Mouse (Mus musculus) lung, adult 10 weeks (tissue): ENCODE results near the gene Olfr1535. TPM values are rescaled to one million over a fixed set of nuclear protein-coding genes. Genes with fewer than 3 reads are reported as not detected.

Experiments used
- polyA plus RNA-seq: library from polyadenylated mRNA; stranded (reverse); fragments of 350-450 nt; fragmentation: Illumina TruSeq; extraction: RNeasy Lipid Tissue Mini Kit (QIAGEN cat#74804); gene quantifications from one replicate; pipeline ENCODE4 v1.2.3, GENCODE M21; 2014; ENCODE audit warnings: low read depth, low replicate concordance; ENCODE audit not compliant: insufficient read depth

Olfr1535 gene
- not detected for polyA plus RNA-seq

GRCm38 (mm10) chr13:21559793-21560192, at the start of gene Olfr1535:
Gene Olfr1535, minus strand, starts transcription at chr13:21559893.

GRCm38 (mm10) chr13:21581659-21582058, 22.0 kb upstream of the Olfr1535 start, which contains the start of gene Olfr1364:
Gene Olfr1364, minus strand, starts transcription at chr13:21581759.

GRCm38 (mm10) chr13:21542708-21543107, 17.0 kb downstream of the Olfr1535 start, which contains the start of gene Olfr1366:
Gene Olfr1366, minus strand, starts transcription at chr13:21542808.

GRCm38 (mm10) chr13:21530781-21531201, 28.9 kb downstream of the Olfr1535 start, which contains the start of gene Zkscan8:
Gene Zkscan8, minus strand, starts transcription at chr13:21531120.

Other genes starting within 250 kb of the Olfr1535 start
- gene Gpx6, start 247.8 kb downstream of the Olfr1535 start, polyA plus RNA-seq: not detected
- gene Olfr1367, start 213.0 kb downstream of the Olfr1535 start, polyA plus RNA-seq: not detected
- 4.6 TPM for gene Zscan12, start 197.1 kb downstream of the Olfr1535 start, polyA plus RNA-seq
- gene Zkscan3, start 157.1 kb downstream of the Olfr1535 start, polyA plus RNA-seq: 20.6 TPM
- gene Pgbd1, start 118.8 kb downstream of the Olfr1535 start, polyA plus RNA-seq: 1.1 TPM
- 19.4 TPM for gene Zscan26, start 106.2 kb downstream of the Olfr1535 start, polyA plus RNA-seq
- gene Nkapl, start 91.4 kb downstream of the Olfr1535 start, polyA plus RNA-seq: 0.95 TPM
- 2.1 TPM for gene Zkscan4, start 81.0 kb downstream of the Olfr1535 start, polyA plus RNA-seq
- not detected for gene Gm10065, start 80.5 kb downstream of the Olfr1535 start, polyA plus RNA-seq
- gene AK157302, start 64.7 kb downstream of the Olfr1535 start, polyA plus RNA-seq: 0.23 TPM
- 1.6 TPM for gene Gm11273, start 58.5 kb downstream of the Olfr1535 start, polyA plus RNA-seq
- gene Zkscan8, start 28.8 kb downstream of the Olfr1535 start, polyA plus RNA-seq: 1.7 TPM
- not detected for gene Olfr1366, start 17.1 kb downstream of the Olfr1535 start, polyA plus RNA-seq
- gene Olfr1364, start 21.9 kb upstream of the Olfr1535 start, polyA plus RNA-seq: not detected
- gene Olfr1362, start 54.1 kb upstream of the Olfr1535 start, polyA plus RNA-seq: not detected
- gene Olfr11, start 82.6 kb upstream of the Olfr1535 start, polyA plus RNA-seq: not detected
- gene Olfr1361, start 103.5 kb upstream of the Olfr1535 start, polyA plus RNA-seq: not detected
- not detected for gene Olfr1360, start 117.5 kb upstream of the Olfr1535 start, polyA plus RNA-seq
- gene Olfr1359, start 138.2 kb upstream of the Olfr1535 start, polyA plus RNA-seq: not detected
- not detected for gene Hist1h2bl, start 156.2 kb upstream of the Olfr1535 start, polyA plus RNA-seq
- not detected for gene Hist1h2ai, start 156.5 kb upstream of the Olfr1535 start, polyA plus RNA-seq
- not detected for gene Hist1h3h, start 157.8 kb upstream of the Olfr1535 start, polyA plus RNA-seq
- not detected for gene Hist1h2bm, start 162.2 kb upstream of the Olfr1535 start, polyA plus RNA-seq
- not detected for gene Hist1h4j, start 175.2 kb upstream of the Olfr1535 start, polyA plus RNA-seq
- not detected for gene Hist1h4k, start 190.6 kb upstream of the Olfr1535 start, polyA plus RNA-seq
- gene Hist1h2ak, start 193.9 kb upstream of the Olfr1535 start, polyA plus RNA-seq: not detected
- gene Hist1h2bn, start 194.2 kb upstream of the Olfr1535 start, polyA plus RNA-seq: not detected
- gene Hist1h1b, start 220.7 kb upstream of the Olfr1535 start, polyA plus RNA-seq: not detected
- gene Hist1h3i, start 223.5 kb upstream of the Olfr1535 start, polyA plus RNA-seq: not detected
- not detected for gene Hist1h2an, start 227.3 kb upstream of the Olfr1535 start, polyA plus RNA-seq
- not detected for gene Hist1h2bp, start 227.6 kb upstream of the Olfr1535 start, polyA plus RNA-seq